In genomic region chr11:77463786-77464185, GRCm38 (mm10) we compare ENCODE assay signal across 1 mouse cellular context.
TF ChIP-seq lines count a peak whose summit lies in the region.

No protein-coding gene starts in this region.

TF ChIP-seq in myocyte, 11 proteins besides CTCF, POLR2A, EP300 and RAD21:
- TF ChIP-seq MYOG (IDR thresholded peaks at IDR 0.05; ENCODE audit: control insufficient read depth in 1 of 3, insufficient read depth in 1 of 3, insufficient read length in 2 of 3, low read depth in 2 of 3) = no peak
- peak; percentile 18 for TF ChIP-seq POLR2AphosphoS2 (IDR thresholded peaks at IDR 0.05; ENCODE audit: insufficient read length, low read depth)
- no peak for TF ChIP-seq MAX (IDR thresholded peaks at IDR 0.05; ENCODE audit: low read depth)
- no peak for TF ChIP-seq E2F4 (IDR thresholded peaks at IDR 0.05; ENCODE audit: insufficient read depth)
TF ChIP-seq in myocyte: peak in this region for 1.
